Mouse (Mus musculus): ENCODE results near the gene Arhgef7. TPM values are rescaled to one million over a fixed set of nuclear protein-coding genes. Genes with fewer than 3 reads are reported as not detected.
"Not testable (repeated sequence)": the region's sequence is repeated elsewhere in the genome, so short reads cannot be mapped to it uniquely, and the experiment has no call there.

Gene Arhgef7
- polyA plus RNA-seq, 1 experiment from 2014 or later: 37.3 TPM

- H3K9me3 ChIP-seq (ENCODE audit: control insufficient read depth, low read length): no peaks in the 10 kb centered on the region
- ATAC-seq (ENCODE audit: low FRiP score, low TSS enrichment): no peak
- no peaks in the 10 kb centered on the region for H3K36me3 ChIP-seq (ENCODE audit: control insufficient read depth, insufficient read depth, low read length)
- H3K27ac ChIP-seq (ENCODE audit: low read depth, low read length): no peak overlapping the region
- no peak overlapping the region for H3K4me2 ChIP-seq (replicated peaks; ENCODE audit: low read depth, low read length)
- no peaks in the 10 kb centered on the region for H3K4me1 ChIP-seq (ENCODE audit: control insufficient read depth, insufficient read depth, low read length)
- no peak overlapping the region for H3K4me3 ChIP-seq (ENCODE audit: low read length)
- no peak overlapping the region for H3K9ac ChIP-seq (ENCODE audit: low read depth, low read length)
- H3K27me3 ChIP-seq (ENCODE audit: control insufficient read depth, insufficient read depth, low read length): no peaks in the 10 kb centered on the region
- WGBS: 71% methylated on average over 8 of the region's 8 CpGs
Observed at GRCm38 (mm10) chr8:11842757-11843156, 115.2 kb downstream of the Arhgef7 start.

GRCm38 (mm10) chr8:11843677-11844315 lies 116.3 kb downstream of the Arhgef7 start:
- Histone ChIP-seq H3K4me2 (replicated peaks; ENCODE audit: low read depth, low read length) (no peak overlapping the region), H3K9me3 (ENCODE audit: control insufficient read depth, low read length) (no peaks in the 10 kb centered on the region), H3K36me3 (ENCODE audit: control insufficient read depth, insufficient read depth, low read length) (no peaks in the 10 kb centered on the region), H3K27me3 (ENCODE audit: control insufficient read depth, insufficient read depth, low read length) (no peaks in the 10 kb centered on the region), H3K4me3 (ENCODE audit: low read length) (no peak overlapping the region), H3K27ac (ENCODE audit: low read depth, low read length) (no peak overlapping the region), H3K9ac (ENCODE audit: low read depth, low read length) (no peak overlapping the region), H3K4me1 (ENCODE audit: control insufficient read depth, insufficient read depth, low read length) (no peaks in the 10 kb centered on the region)
- no peak for ATAC-seq (ENCODE audit: low FRiP score, low TSS enrichment)
- WGBS: 80% methylated on average over 13 of the region's 13 CpGs

GRCm38 (mm10) chr8:11844316-11844685 lies 116.8 kb downstream of the Arhgef7 start:
- WGBS: 85% methylated on average over 7 of the region's 7 CpGs

GRCm38 (mm10) chr8:11846807-11847206 lies 119.3 kb downstream of the Arhgef7 start:
- Histone ChIP-seq H3K36me3 (ENCODE audit: control insufficient read depth, insufficient read depth, low read length) (no peaks in the 10 kb centered on the region), H3K4me1 (ENCODE audit: control insufficient read depth, insufficient read depth, low read length) (no peaks in the 10 kb centered on the region), H3K4me2 (replicated peaks; ENCODE audit: low read depth, low read length) (no peak overlapping the region), H3K9ac (ENCODE audit: low read depth, low read length) (no peak overlapping the region), H3K4me3 (ENCODE audit: low read length) (no peak overlapping the region), H3K27ac (ENCODE audit: low read depth, low read length) (no peak overlapping the region), H3K27me3 (ENCODE audit: control insufficient read depth, insufficient read depth, low read length) (no peaks in the 10 kb centered on the region), H3K9me3 (ENCODE audit: control insufficient read depth, low read length) (no peaks in the 10 kb centered on the region)
- 92% methylated on average over 6 of the region's 6 CpGs for WGBS
- no peak for ATAC-seq (ENCODE audit: low FRiP score, low TSS enrichment)

More at GRCm38 (mm10) chr8:11844316-11844685, 116.8 kb downstream of the Arhgef7 start:
- Histone ChIP-seq H3K4me3 (ENCODE audit: low read length) (no peak overlapping the region), H3K36me3 (ENCODE audit: control insufficient read depth, insufficient read depth, low read length) (no peaks in the 10 kb centered on the region), H3K9ac (ENCODE audit: low read depth, low read length) (no peak overlapping the region), H3K4me2 (replicated peaks; ENCODE audit: low read depth, low read length) (no peak overlapping the region), H3K9me3 (ENCODE audit: control insufficient read depth, low read length) (no peaks in the 10 kb centered on the region), H3K27ac (ENCODE audit: low read depth, low read length) (no peak overlapping the region), H3K4me1 (ENCODE audit: control insufficient read depth, insufficient read depth, low read length) (no peaks in the 10 kb centered on the region), H3K27me3 (ENCODE audit: control insufficient read depth, insufficient read depth, low read length) (no peaks in the 10 kb centered on the region)
- no peak for ATAC-seq (ENCODE audit: low FRiP score, low TSS enrichment)

GRCm38 (mm10) chr8:11867832-11868231 lies 140.3 kb downstream of the Arhgef7 start:
- no peak for ATAC-seq (ENCODE audit: low FRiP score, low TSS enrichment)
- Histone ChIP-seq H3K27me3 (ENCODE audit: control insufficient read depth, insufficient read depth, low read length) (no peaks in the 10 kb centered on the region), H3K9ac (ENCODE audit: low read depth, low read length) (no peak overlapping the region), H3K4me1 (ENCODE audit: control insufficient read depth, insufficient read depth, low read length) (no peaks in the 10 kb centered on the region), H3K4me2 (replicated peaks; ENCODE audit: low read depth, low read length) (no peak overlapping the region), H3K27ac (ENCODE audit: low read depth, low read length) (no peak overlapping the region), H3K36me3 (ENCODE audit: control insufficient read depth, insufficient read depth, low read length) (no peaks in the 10 kb centered on the region), H3K9me3 (ENCODE audit: control insufficient read depth, low read length) (peaks cover 3% of the 10 kb centered on the region; the same call in 1 of the 2 replicates), H3K4me3 (ENCODE audit: low read length) (no peak overlapping the region)

GRCm38 (mm10) chr8:11874227-11874626 lies 146.7 kb downstream of the Arhgef7 start:
- 98% methylated on average over 6 of the region's 6 CpGs for WGBS

GRCm38 (mm10) chr8:11884646-11885045 lies 157.1 kb downstream of the Arhgef7 start:
- Histone ChIP-seq H3K36me3 (ENCODE audit: control insufficient read depth, insufficient read depth, low read length) (no peaks in the 10 kb centered on the region), H3K27ac (ENCODE audit: low read depth, low read length) (no peak overlapping the region), H3K4me2 (replicated peaks; ENCODE audit: low read depth, low read length) (no peak overlapping the region), H3K9me3 (ENCODE audit: control insufficient read depth, low read length) (no peaks in the 10 kb centered on the region), H3K9ac (ENCODE audit: low read depth, low read length) (no peak overlapping the region), H3K27me3 (ENCODE audit: control insufficient read depth, insufficient read depth, low read length) (no peaks in the 10 kb centered on the region), H3K4me3 (ENCODE audit: low read length) (no peak overlapping the region), H3K4me1 (ENCODE audit: control insufficient read depth, insufficient read depth, low read length) (no peaks in the 10 kb centered on the region)
- no peak for ATAC-seq (ENCODE audit: low FRiP score, low TSS enrichment)
- WGBS: 91% methylated on average over 3 of the region's 3 CpGs

More at GRCm38 (mm10) chr8:11874227-11874626, 146.7 kb downstream of the Arhgef7 start:
- H3K9ac ChIP-seq (ENCODE audit: low read depth, low read length); H3K27me3 ChIP-seq (ENCODE audit: control insufficient read depth, insufficient read depth, low read length); H3K4me3 ChIP-seq (ENCODE audit: low read length); H3K4me1 ChIP-seq (ENCODE audit: control insufficient read depth, insufficient read depth, low read length); H3K4me2 ChIP-seq (replicated peaks; ENCODE audit: low read depth, low read length); H3K36me3 ChIP-seq (ENCODE audit: control insufficient read depth, insufficient read depth, low read length); H3K27ac ChIP-seq (ENCODE audit: low read depth, low read length); H3K9me3 ChIP-seq (ENCODE audit: control insufficient read depth, low read length); ATAC-seq (ENCODE audit: low FRiP score, low TSS enrichment): not testable (repeated sequence)

Other genes with a start within 250 kb of the Arhgef7 start
- gene Rab20, start 249.0 kb upstream of the Arhgef7 start, polyA plus RNA-seq (2014; fragmentation: Nextera tagmentation; extraction: Ambion mirVana): 19.5 TPM in 2 replicates
- gene Naxd, start 230.2 kb upstream of the Arhgef7 start, polyA plus RNA-seq (2014; fragmentation: Nextera tagmentation; extraction: Ambion mirVana): 116 TPM in 2 replicates
- 22.8 and 23.8 TPM in 2 replicates for gene Cars2, start 176.9 kb upstream of the Arhgef7 start, polyA plus RNA-seq (2014; fragmentation: Nextera tagmentation; extraction: Ambion mirVana)
- gene Ing1, start 172.2 kb upstream of the Arhgef7 start, polyA plus RNA-seq (2014; fragmentation: Nextera tagmentation; extraction: Ambion mirVana): 35.7 and 40.7 TPM in 2 replicates
- 87.6 and 112 TPM in 2 replicates for gene Ankrd10, start 92.0 kb upstream of the Arhgef7 start, polyA plus RNA-seq (2014; fragmentation: Nextera tagmentation; extraction: Ambion mirVana)
- not detected in 2 replicates for gene 1700016D06Rik, start 26.7 kb upstream of the Arhgef7 start, polyA plus RNA-seq (2014; fragmentation: Nextera tagmentation; extraction: Ambion mirVana)
- gene Tex29, start 112.8 kb downstream of the Arhgef7 start, polyA plus RNA-seq (2014; fragmentation: Nextera tagmentation; extraction: Ambion mirVana): not detected in 2 replicates